Mouse (Mus musculus): Measurements from ENCODE around the gene Vav2.

- TF ChIP-seq CTCF (IDR thresholded peaks at IDR 0.05; ENCODE audit: low read depth) (peak; percentile 99), EP300 (IDR thresholded peaks at IDR 0.05; ENCODE audit: low read depth) (no peak)
Measured at GRCm38 (mm10) chr2:27428071-27428470, 1.2 kb upstream of the Vav2 start.
